Mouse (Mus musculus) testis, adult 2 months (tissue): ENCODE data around the gene Ulbp1. TPM values are rescaled to one million over a fixed set of nuclear protein-coding genes. Genes with fewer than 3 reads are reported as not detected.
A peak's percentile ranks its signal among the peaks of the same experiment; 100 is the strongest.

ENCODE experiments used
- H3K27ac ChIP-seq: fragments of 200-500 bp; 2 replicates; pipeline ENCODE4 v1.5.1; 2012; ENCODE audit warnings: low read depth, low read length; ENCODE audit not compliant: control insufficient read depth, insufficient read depth
- H3K27me3 ChIP-seq: fragments of 200-500 bp; 2 replicates; pipeline ENCODE4 v1.6.1; 2012; ENCODE audit warnings: mild to moderate bottlenecking, low read length, moderate library complexity; ENCODE audit not compliant: control insufficient read depth, insufficient read depth
- H3K36me3 ChIP-seq: fragments of 200-500 bp; 2 replicates; pipeline ENCODE4 v1.6.1; 2012; ENCODE audit warnings: mild to moderate bottlenecking, low read length; ENCODE audit not compliant: control insufficient read depth, insufficient read depth
- H3K4me1 ChIP-seq: fragments of 200-500 bp; 2 replicates; pipeline ENCODE4 v1.6.1; 2012; ENCODE audit warnings: low read length; ENCODE audit not compliant: control insufficient read depth, insufficient read depth
- H3K4me3 ChIP-seq: fragments of 200-500 bp; 2 replicates; pipeline ENCODE4 v1.5.1; 2012; ENCODE audit warnings: low read depth, mild to moderate bottlenecking, low read length, moderate library complexity, mixed read lengths; ENCODE audit not compliant: control insufficient read depth
- CTCF ChIP-seq: fragments of 200-500 bp; IDR thresholded peaks from 2 replicates; pipeline ENCODE4 v1.5.1; 2012; ENCODE audit warnings: low read depth, mild to moderate bottlenecking, inconsistent platforms, low read length, moderate library complexity; ENCODE audit not compliant: control insufficient read depth, insufficient read depth, insufficient replicate concordance
- POLR2A ChIP-seq: fragments of 200-500 bp; IDR thresholded peaks from 2 replicates; pipeline ENCODE4 v1.6.1; 2012; ENCODE audit warnings: low read depth, mild to moderate bottlenecking, inconsistent platforms, low read length, moderate library complexity; ENCODE audit not compliant: control insufficient read depth
- polyA plus RNA-seq: library from polyadenylated mRNA; depleted of rRNA; stranded (reverse); fragments of >200 nt; gene quantifications from 2 replicates; pipeline ENCODE4 v1.2.3, GENCODE M21; 2012; rRNA removed

The Ulbp1 gene
- polyA plus RNA-seq, 1 experiment = 0.61 TPM

GRCm38 (mm10) chr10:7462006-7462405 is 11.4 kb downstream of the Ulbp1 start:
- no peaks in the 10 kb centered on the region for H3K36me3 ChIP-seq
- no peak overlapping the region for H3K27ac ChIP-seq
- H3K4me3 ChIP-seq = no peak overlapping the region
- H3K27me3 ChIP-seq = no peaks in the 10 kb centered on the region
- H3K4me1 ChIP-seq = no peaks in the 10 kb centered on the region
- TF ChIP-seq CTCF (peak; percentile 34; the same call in 1 of the 2 replicates), POLR2A (no peak)

GRCm38 (mm10) chr10:7438928-7439327 is 34.5 kb downstream of the Ulbp1 start:
- Histone ChIP-seq H3K4me1 (no peaks in the 10 kb centered on the region), H3K4me3 (no peak overlapping the region), H3K36me3 (no peaks in the 10 kb centered on the region), H3K27me3 (no peaks in the 10 kb centered on the region), H3K27ac (no peak overlapping the region)
- TF ChIP-seq CTCF = no peak
- TF ChIP-seq POLR2A = no peak

- peaks cover 11% of the 10 kb centered on the region for H3K4me1 ChIP-seq
- H3K27me3 ChIP-seq = no peaks in the 10 kb centered on the region
- H3K36me3 ChIP-seq = no peaks in the 10 kb centered on the region
- no peak overlapping the region for H3K27ac ChIP-seq
- TF ChIP-seq CTCF (no peak), POLR2A (no peak)
- no peak overlapping the region for H3K4me3 ChIP-seq
Observed at GRCm38 (mm10) chr10:7393143-7394035, 80.0 kb downstream of the Ulbp1 start.

- no peaks in the 10 kb centered on the region for H3K36me3 ChIP-seq
- peak overlapping the region; percentile 17 for H3K4me3 ChIP-seq
- TF ChIP-seq POLR2A (no peak), CTCF (no peak)
- H3K4me1 ChIP-seq = peaks cover 11% of the 10 kb centered on the region
- no peaks in the 10 kb centered on the region for H3K27me3 ChIP-seq
- H3K27ac ChIP-seq = no peak overlapping the region
Observed at GRCm38 (mm10) chr10:7391935-7392930, 81.2 kb downstream of the Ulbp1 start.

- TF ChIP-seq CTCF = no peak
- no peak for TF ChIP-seq POLR2A
- H3K4me1 ChIP-seq = peaks cover 11% of the 10 kb centered on the region
- no peak overlapping the region; the same call in 1 of the 2 replicates for H3K4me3 ChIP-seq
- no peak overlapping the region for H3K27ac ChIP-seq
- H3K36me3 ChIP-seq = no peaks in the 10 kb centered on the region
- no peaks in the 10 kb centered on the region for H3K27me3 ChIP-seq
Observed at GRCm38 (mm10) chr10:7391561-7391934, 81.9 kb downstream of the Ulbp1 start.

- TF ChIP-seq CTCF (no peak), POLR2A (no peak)
- H3K36me3 ChIP-seq = no peaks in the 10 kb centered on the region
- no peak overlapping the region for H3K27ac ChIP-seq
- peaks cover 11% of the 10 kb centered on the region for H3K4me1 ChIP-seq
- no peaks in the 10 kb centered on the region for H3K27me3 ChIP-seq
- peak overlapping the region; percentile 57 for H3K4me3 ChIP-seq
Observed at GRCm38 (mm10) chr10:7391108-7391507, 82.3 kb downstream of the Ulbp1 start.

Other genes starting within 250 kb of the Ulbp1 start
- 2.9 and 3.1 TPM in 2 replicates for gene Lrp11, start 116.2 kb upstream of the Ulbp1 start, polyA plus RNA-seq
- gene Nup43, start 193.9 kb upstream of the Ulbp1 start, polyA plus RNA-seq = 26.0 and 27.5 TPM in 2 replicates
- 187 and 212 TPM in 2 replicates for gene Pcmt1, start 207.5 kb upstream of the Ulbp1 start, polyA plus RNA-seq
- gene Lats1, start 207.6 kb upstream of the Ulbp1 start, polyA plus RNA-seq = 11.8 and 12.9 TPM in 2 replicates